Mouse (Mus musculus) ES-Bruce4 (cell line): Measurements from ENCODE around the gene Pde4d.

Experiments used
- CTCF ChIP-seq: IDR thresholded peaks from one replicate; pipeline ENCODE4 v1.8.1; 2011; ENCODE audit warnings: low read depth, low read length
- POLR2A ChIP-seq: IDR thresholded peaks from one replicate; pipeline ENCODE4 v1.8.1; 2011; ENCODE audit warnings: low read length; ENCODE audit not compliant: insufficient read depth

GRCm38 (mm10) chr13:109918631-109919030, 1468.9 kb downstream of the Pde4d start:
- TF ChIP-seq CTCF (no peak), POLR2A (no peak)
